Mouse (Mus musculus) olfactory bulb, adult 2 months (tissue): Measurements from ENCODE around the gene Atp6ap1l.

Experiments used
- CTCF ChIP-seq: fragments of 200-500 bp; IDR thresholded peaks from 2 replicates; pipeline ENCODE4 v1.5.1; 2012; ENCODE audit warnings: low read depth, mild to moderate bottlenecking, low read length, moderate library complexity; ENCODE audit not compliant: insufficient read depth
- POLR2A ChIP-seq: fragments of 200-500 bp; IDR thresholded peaks from 2 replicates; pipeline ENCODE4 v1.6.1; 2012; ENCODE audit warnings: mild to moderate bottlenecking, low read depth, low read length, moderate library complexity; ENCODE audit not compliant: insufficient read depth

- TF ChIP-seq POLR2A = no peak
- TF ChIP-seq CTCF = no peak
These were observed 43.0 kb downstream of the Atp6ap1l start for GRCm38 (mm10) chr13:90862138-90862537.
